Mouse (Mus musculus) limb, embryonic 11.5 days (tissue): ENCODE results near the gene Hsf2. TPM values are rescaled to one million over a fixed set of nuclear protein-coding genes. Genes with fewer than 3 reads are reported as not detected.
"Not testable (repeated sequence)": the region's sequence is repeated elsewhere in the genome, so short reads cannot be mapped to it uniquely, and the experiment has no call there.

Experiments used
- ATAC-seq: fragments of 200-750 bp; cut with Nextera tagmentation; 2 replicates; pipeline ENCODE4 v1.8.0; 2017; ENCODE audit warnings: low read depth; ENCODE audit not compliant: insufficient number of reproducible peaks, low FRiP score, low TSS enrichment
- DNase-seq: peaks from one replicate; pipeline ENCODE4 v3.0.0-alpha.2; 2015; ENCODE audit warnings: low spot score
- H3K27ac ChIP-seq: fragments of 300-500 bp; sonication (generic); replicated peaks from 2 replicates; pipeline ENCODE4 v1.5.1; 2014; ENCODE audit warnings: low read depth, mild to moderate bottlenecking, low read length
- H3K27me3 ChIP-seq: fragments of 300-500 bp; sonication (generic); 2 replicates; pipeline ENCODE4 v1.6.1; 2014; ENCODE audit warnings: mild to moderate bottlenecking, low read length, mixed read lengths; ENCODE audit not compliant: control insufficient read depth, insufficient read depth
- H3K36me3 ChIP-seq: fragments of 300-500 bp; sonication (generic); 2 replicates; pipeline ENCODE4 v1.6.1; 2014; ENCODE audit warnings: mild to moderate bottlenecking, low read length, moderate library complexity, mixed read lengths; ENCODE audit not compliant: control insufficient read depth, insufficient read depth
- H3K4me1 ChIP-seq: fragments of 300-500 bp; sonication (generic); 2 replicates; pipeline ENCODE4 v1.6.1; 2014; ENCODE audit warnings: low read length, mixed read lengths; ENCODE audit not compliant: control insufficient read depth, insufficient read depth
- H3K4me2 ChIP-seq: fragments of 300-500 bp; sonication (generic); 2 replicates; pipeline ENCODE4 v1.6.1; 2014; ENCODE audit warnings: low read depth, mild to moderate bottlenecking, moderate library complexity; ENCODE audit not compliant: severe bottlenecking
- H3K4me3 ChIP-seq: fragments of 300-500 bp; sonication (generic); 2 replicates; pipeline ENCODE4 v1.5.1; 2014; ENCODE audit warnings: low read depth, low read length
- H3K9ac ChIP-seq: fragments of 300-500 bp; sonication (generic); 2 replicates; pipeline ENCODE4 v1.6.1; 2014; ENCODE audit warnings: mild to moderate bottlenecking, low read length
- H3K9me3 ChIP-seq: fragments of 300-500 bp; sonication (generic); 2 replicates; pipeline ENCODE4 v1.6.1; 2016; ENCODE audit warnings: low read length; ENCODE audit not compliant: control insufficient read depth
- WGBS: fragments of 180-500 bp; shearing (Covaris S2); extraction: QIAGEN DNeasy Blood & Tissue Kit; methylation state at CpG from one replicate; pipeline ENCODE4 v1.1.7; 2014; 5-methylcytosine and 5-hydroxymethylcytosine counted together
- polyA plus RNA-seq: library from polyadenylated mRNA; unstranded; fragments of >200 nt; fragmentation: Nextera tagmentation; extraction: Ambion mirVana; gene quantifications from 2 replicates; pipeline ENCODE4 v1.2.1, GENCODE M21; 2014

Hsf2 gene
- polyA plus RNA-seq, 1 experiment from 2014 or later, result 45.3 TPM

- Histone ChIP-seq H3K4me2 (no peak overlapping the region), H3K36me3 (no peaks in the 10 kb centered on the region; the same call in 1 of the 2 replicates), H3K9me3 (no peaks in the 10 kb centered on the region), H3K27ac (no peak overlapping the region), H3K4me3 (no peak overlapping the region), H3K27me3 (no peaks in the 10 kb centered on the region), H3K9ac (no peak overlapping the region), H3K4me1 (no peaks in the 10 kb centered on the region)
- no peak for DNase-seq
- no peak for ATAC-seq
- 88% methylated on average over 9 of the region's 9 CpGs for WGBS
Observed at GRCm38 (mm10) chr10:57499414-57500156, 13.4 kb downstream of the Hsf2 start.

GRCm38 (mm10) chr10:57514616-57515015 lies 28.4 kb downstream of the Hsf2 start:
- ATAC-seq, result no peak

GRCm38 (mm10) chr10:57515278-57515677 lies 29.1 kb downstream of the Hsf2 start:
- Histone ChIP-seq H3K9ac (no peak overlapping the region), H3K27me3 (no peaks in the 10 kb centered on the region), H3K9me3 (no peaks in the 10 kb centered on the region), H3K4me3 (no peak overlapping the region), H3K27ac (no peak overlapping the region), H3K4me2 (no peak overlapping the region), H3K36me3 (peaks cover 16% of the 10 kb centered on the region; the same call in 1 of the 2 replicates), H3K4me1 (no peaks in the 10 kb centered on the region)
- DNase-seq (no peak), ATAC-seq (no peak)
- WGBS, result 85% methylated on average over 1 of the region's 1 CpGs

More at GRCm38 (mm10) chr10:57514616-57515015, 28.4 kb downstream of the Hsf2 start:
- no peaks in the 10 kb centered on the region for H3K27me3 ChIP-seq
- H3K4me1 ChIP-seq, result no peaks in the 10 kb centered on the region
- H3K36me3 ChIP-seq, result peaks cover 16% of the 10 kb centered on the region; the same call in 1 of the 2 replicates
- H3K4me2 ChIP-seq, result no peak overlapping the region
- H3K9ac ChIP-seq, result no peak overlapping the region
- H3K27ac ChIP-seq, result no peak overlapping the region
- DNase-seq, result no peak
- WGBS, result 93% methylated on average over 2 of the region's 2 CpGs
- H3K4me3 ChIP-seq, result no peak overlapping the region
- no peaks in the 10 kb centered on the region for H3K9me3 ChIP-seq

GRCm38 (mm10) chr10:57526469-57526868 lies 40.3 kb downstream of the Hsf2 start:
- Histone ChIP-seq H3K36me3 (peaks cover 8% of the 10 kb centered on the region; the same call in 1 of the 2 replicates), H3K27ac (no peak overlapping the region)
- WGBS, result 94% methylated on average over 5 of the region's 5 CpGs

GRCm38 (mm10) chr10:57531076-57531475 lies 44.9 kb downstream of the Hsf2 start:
- peak overlapping the region; percentile 52 for H3K4me2 ChIP-seq
- no peaks in the 10 kb centered on the region for H3K9me3 ChIP-seq
- H3K27me3 ChIP-seq, result no peaks in the 10 kb centered on the region
- ATAC-seq, result no peak
- H3K27ac ChIP-seq, result no peak overlapping the region
- 69% methylated on average over 2 of the region's 2 CpGs for WGBS
- DNase-seq, result no peak
- H3K4me1 ChIP-seq, result no peaks in the 10 kb centered on the region
- H3K4me3 ChIP-seq, result peak overlapping the region; percentile 94
- peaks cover 3% of the 10 kb centered on the region; the same call in 1 of the 2 replicates for H3K36me3 ChIP-seq
- no peak overlapping the region for H3K9ac ChIP-seq

More at GRCm38 (mm10) chr10:57526469-57526868, 40.3 kb downstream of the Hsf2 start:
- H3K4me1 ChIP-seq, result no peaks in the 10 kb centered on the region
- DNase-seq (no peak), ATAC-seq (no peak)
- H3K9ac ChIP-seq, result no peak overlapping the region
- H3K27me3 ChIP-seq, result no peaks in the 10 kb centered on the region
- no peak overlapping the region for H3K4me3 ChIP-seq
- H3K9me3 ChIP-seq, result no peaks in the 10 kb centered on the region
- H3K4me2 ChIP-seq, result no peak overlapping the region

- Histone ChIP-seq H3K36me3 (peaks cover 3% of the 10 kb centered on the region; the same call in 1 of the 2 replicates), H3K27ac (peak overlapping the region; percentile 89), H3K4me3 (peak overlapping the region; percentile 94), H3K9ac (peak overlapping the region; percentile 95), H3K4me2 (peak overlapping the region; percentile 52), H3K4me1 (no peaks in the 10 kb centered on the region), H3K9me3 (no peaks in the 10 kb centered on the region), H3K27me3 (no peaks in the 10 kb centered on the region)
- DNase-seq, result no peak
- WGBS, result 3% methylated on average over 28 of the region's 28 CpGs
- ATAC-seq, result no peak
Observed at GRCm38 (mm10) chr10:57531616-57532217, 45.5 kb downstream of the Hsf2 start.

GRCm38 (mm10) chr10:57532218-57533101 lies 46.3 kb downstream of the Hsf2 start, which contains the start of gene Serinc1:
Gene Serinc1, minus strand, starts transcription at chr10:57532530.
- WGBS, result 12% methylated on average over 49 of the region's 49 CpGs
- DNase-seq (peak; percentile 94), ATAC-seq (peak; percentile 100)
- H3K27me3 ChIP-seq, result no peaks in the 10 kb centered on the region
- H3K9ac ChIP-seq, result peak within 1 kb of the TSS; percentile 95
- no peaks in the 10 kb centered on the region for H3K9me3 ChIP-seq
- H3K4me3 ChIP-seq, result peak within 1 kb of the TSS; percentile 94
- H3K4me2 ChIP-seq, result peak within 1 kb of the TSS; percentile 52
- H3K36me3 ChIP-seq, result no peaks in the 10 kb centered on the region
- H3K4me1 ChIP-seq, result no peaks in the 10 kb centered on the region
- peak within 1 kb of the TSS; percentile 89 for H3K27ac ChIP-seq

GRCm38 (mm10) chr10:57543890-57544289 lies 57.7 kb downstream of the Hsf2 start:
- H3K27ac ChIP-seq, H3K4me3 ChIP-seq, H3K4me2 ChIP-seq, H3K9me3 ChIP-seq, H3K4me1 ChIP-seq, ATAC-seq, H3K9ac ChIP-seq, H3K27me3 ChIP-seq, H3K36me3 ChIP-seq, DNase-seq: not testable (repeated sequence)
- WGBS, result 84% methylated on average over 9 of the region's 9 CpGs
